Mouse (Mus musculus): ENCODE measurements around the gene Trpv5. TPM values are rescaled to one million over a fixed set of nuclear protein-coding genes. Genes with fewer than 3 reads are reported as not detected.

Gene Trpv5
- polyA plus RNA-seq, 1 experiment from 2014 or later: not detected

- ATAC-seq (ENCODE audit: low FRiP score, low TSS enrichment) (no peak), DNase-seq (ENCODE audit: low spot score) (no peak)
- TF ChIP-seq CTCF (IDR thresholded peaks at IDR 0.05; ENCODE audit: low read depth): no peak
- TF ChIP-seq EP300 (optimal IDR thresholded peaks at IDR 0.05): no peak
- H3K27ac ChIP-seq (replicated peaks): no peak overlapping the region
- no peak overlapping the region for H3K4me3 ChIP-seq (ENCODE audit: low read depth, low read length)
- H3K9me3 ChIP-seq (ENCODE audit: control insufficient read depth, low read length): no peaks in the 10 kb centered on the region
- no peaks in the 10 kb centered on the region for H3K4me1 ChIP-seq (replicated peaks; ENCODE audit: control insufficient read depth, insufficient read depth)
- no peaks in the 10 kb centered on the region for H3K27me3 ChIP-seq (ENCODE audit: control insufficient read depth, insufficient read depth, low read length)
- no peak overlapping the region for H3K4me2 ChIP-seq (replicated peaks; ENCODE audit: low read depth)
- no peaks in the 10 kb centered on the region for H3K36me3 ChIP-seq (ENCODE audit: control insufficient read depth, insufficient read depth, low read length)
- H3K9ac ChIP-seq (ENCODE audit: low read length): no peak overlapping the region
- 67% methylated on average over 3 of the region's 3 CpGs for WGBS
Observed at GRCm38 (mm10) chr6:41640449-41640848, 40.1 kb downstream of the Trpv5 start.

GRCm38 (mm10) chr6:41637927-41638506 lies 42.6 kb downstream of the Trpv5 start:
- H3K4me2 ChIP-seq (replicated peaks; ENCODE audit: low read depth): no peak overlapping the region
- ATAC-seq (ENCODE audit: low FRiP score, low TSS enrichment) (peak; percentile 59), DNase-seq (ENCODE audit: low spot score) (peak; percentile 47)
- TF ChIP-seq CTCF (IDR thresholded peaks at IDR 0.05; ENCODE audit: low read depth) (no peak), EP300 (optimal IDR thresholded peaks at IDR 0.05) (no peak)
- 60% methylated on average over 6 of the region's 6 CpGs for WGBS
- H3K9me3 ChIP-seq (ENCODE audit: control insufficient read depth, low read length): no peaks in the 10 kb centered on the region
- H3K27ac ChIP-seq (replicated peaks): no peak overlapping the region
- H3K4me3 ChIP-seq (ENCODE audit: low read depth, low read length): no peak overlapping the region
- no peaks in the 10 kb centered on the region for H3K4me1 ChIP-seq (replicated peaks; ENCODE audit: control insufficient read depth, insufficient read depth)
- no peaks in the 10 kb centered on the region for H3K27me3 ChIP-seq (ENCODE audit: control insufficient read depth, insufficient read depth, low read length)
- H3K36me3 ChIP-seq (ENCODE audit: control insufficient read depth, insufficient read depth, low read length): no peaks in the 10 kb centered on the region
- H3K9ac ChIP-seq (ENCODE audit: low read length): no peak overlapping the region

GRCm38 (mm10) chr6:41637393-41637792 lies 43.2 kb downstream of the Trpv5 start:
- Histone ChIP-seq H3K36me3 (ENCODE audit: control insufficient read depth, insufficient read depth, low read length) (no peaks in the 10 kb centered on the region), H3K4me2 (replicated peaks; ENCODE audit: low read depth) (no peak overlapping the region), H3K4me3 (ENCODE audit: low read depth, low read length) (no peak overlapping the region), H3K9me3 (ENCODE audit: control insufficient read depth, low read length) (no peaks in the 10 kb centered on the region), H3K4me1 (replicated peaks; ENCODE audit: control insufficient read depth, insufficient read depth) (no peaks in the 10 kb centered on the region), H3K27me3 (ENCODE audit: control insufficient read depth, insufficient read depth, low read length) (no peaks in the 10 kb centered on the region), H3K9ac (ENCODE audit: low read length) (no peak overlapping the region), H3K27ac (replicated peaks) (0 out of 2 replicates have a peak overlapping the region, but pooled peaks have one; percentile 18)
- WGBS: 21% methylated on average over 1 of the region's 1 CpGs
- DNase-seq (ENCODE audit: low spot score) (no peak), ATAC-seq (ENCODE audit: low FRiP score, low TSS enrichment) (no peak)
- TF ChIP-seq EP300 (optimal IDR thresholded peaks at IDR 0.05) (no peak), CTCF (IDR thresholded peaks at IDR 0.05; ENCODE audit: low read depth) (no peak)

GRCm38 (mm10) chr6:41636178-41636577 lies 44.4 kb downstream of the Trpv5 start, which contains the start of gene Trpv6:
Gene Trpv6 (minus strand): TSS chr6:41636405.
- peak; percentile 42 for DNase-seq (ENCODE audit: low spot score)
- ATAC-seq (ENCODE audit: low FRiP score, low TSS enrichment): peak; percentile 35; the same call in 1 of the 2 replicates
- TF ChIP-seq CTCF (IDR thresholded peaks at IDR 0.05; ENCODE audit: low read depth) (no peak), EP300 (optimal IDR thresholded peaks at IDR 0.05) (no peak)

GRCm38 (mm10) chr6:41635211-41635610 lies 45.4 kb downstream of the Trpv5 start:
- no peak overlapping the region for H3K9ac ChIP-seq (ENCODE audit: low read length)
- H3K4me3 ChIP-seq (ENCODE audit: low read depth, low read length): no peak overlapping the region
- H3K27me3 ChIP-seq (ENCODE audit: control insufficient read depth, insufficient read depth, low read length): no peaks in the 10 kb centered on the region
- no peak for DNase-seq (ENCODE audit: low spot score)
- peak overlapping the region; percentile 50 for H3K4me2 ChIP-seq (replicated peaks; ENCODE audit: low read depth)
- no peak overlapping the region for H3K27ac ChIP-seq (replicated peaks)
- TF ChIP-seq EP300 (optimal IDR thresholded peaks at IDR 0.05) (no peak), CTCF (IDR thresholded peaks at IDR 0.05; ENCODE audit: low read depth) (no peak)
- WGBS: 31% methylated on average over 1 of the region's 1 CpGs
- no peak for ATAC-seq (ENCODE audit: low FRiP score, low TSS enrichment)
- no peaks in the 10 kb centered on the region for H3K4me1 ChIP-seq (replicated peaks; ENCODE audit: control insufficient read depth, insufficient read depth)
- H3K36me3 ChIP-seq (ENCODE audit: control insufficient read depth, insufficient read depth, low read length): no peaks in the 10 kb centered on the region
- H3K9me3 ChIP-seq (ENCODE audit: control insufficient read depth, low read length): no peaks in the 10 kb centered on the region

More at GRCm38 (mm10) chr6:41636178-41636577, 44.4 kb downstream of the Trpv5 start, which contains the start of gene Trpv6:
- 11% methylated on average over 5 of the region's 5 CpGs for WGBS
- peak within 1 kb of the TSS; percentile 50 for H3K4me2 ChIP-seq (replicated peaks; ENCODE audit: low read depth)
- 0 out of 2 replicates have a peak within 1 kb of the TSS, but pooled peaks have one; percentile 18 for H3K27ac ChIP-seq (replicated peaks)
- H3K36me3 ChIP-seq (ENCODE audit: control insufficient read depth, insufficient read depth, low read length): no peaks in the 10 kb centered on the region
- no peaks in the 10 kb centered on the region for H3K9me3 ChIP-seq (ENCODE audit: control insufficient read depth, low read length)
- no peaks in the 10 kb centered on the region for H3K4me1 ChIP-seq (replicated peaks; ENCODE audit: control insufficient read depth, insufficient read depth)
- peak within 1 kb of the TSS; percentile 37 for H3K4me3 ChIP-seq (ENCODE audit: low read depth, low read length)
- H3K27me3 ChIP-seq (ENCODE audit: control insufficient read depth, insufficient read depth, low read length): no peaks in the 10 kb centered on the region
- H3K9ac ChIP-seq (ENCODE audit: low read length): peak within 1 kb of the TSS; percentile 51

- no peak for TF ChIP-seq EP300 (optimal IDR thresholded peaks at IDR 0.05)
- no peak for TF ChIP-seq CTCF (IDR thresholded peaks at IDR 0.05; ENCODE audit: low read depth)
- no peak overlapping the region for H3K27ac ChIP-seq (replicated peaks)
- no peaks in the 10 kb centered on the region for H3K9me3 ChIP-seq (ENCODE audit: control insufficient read depth, low read length)
- H3K4me2 ChIP-seq (replicated peaks; ENCODE audit: low read depth): no peak overlapping the region
- WGBS: 71% methylated on average over 4 of the region's 4 CpGs
- no peak overlapping the region for H3K9ac ChIP-seq (ENCODE audit: low read length)
- no peaks in the 10 kb centered on the region for H3K4me1 ChIP-seq (replicated peaks; ENCODE audit: control insufficient read depth, insufficient read depth)
- H3K36me3 ChIP-seq (ENCODE audit: control insufficient read depth, insufficient read depth, low read length): no peaks in the 10 kb centered on the region
- no peak for ATAC-seq (ENCODE audit: low FRiP score, low TSS enrichment)
- H3K27me3 ChIP-seq (ENCODE audit: control insufficient read depth, insufficient read depth, low read length): no peaks in the 10 kb centered on the region
- no peak for DNase-seq (ENCODE audit: low spot score)
- H3K4me3 ChIP-seq (ENCODE audit: low read depth, low read length): no peak overlapping the region
Observed at GRCm38 (mm10) chr6:41631549-41631948, 49.0 kb downstream of the Trpv5 start.
